Mouse (Mus musculus): ENCODE measurements around the gene Dph5.
"Not testable (repeated sequence)": the region's sequence is repeated elsewhere in the genome, so short reads cannot be mapped to it uniquely, and the experiment has no call there.

The Dph5 gene

DNA sequence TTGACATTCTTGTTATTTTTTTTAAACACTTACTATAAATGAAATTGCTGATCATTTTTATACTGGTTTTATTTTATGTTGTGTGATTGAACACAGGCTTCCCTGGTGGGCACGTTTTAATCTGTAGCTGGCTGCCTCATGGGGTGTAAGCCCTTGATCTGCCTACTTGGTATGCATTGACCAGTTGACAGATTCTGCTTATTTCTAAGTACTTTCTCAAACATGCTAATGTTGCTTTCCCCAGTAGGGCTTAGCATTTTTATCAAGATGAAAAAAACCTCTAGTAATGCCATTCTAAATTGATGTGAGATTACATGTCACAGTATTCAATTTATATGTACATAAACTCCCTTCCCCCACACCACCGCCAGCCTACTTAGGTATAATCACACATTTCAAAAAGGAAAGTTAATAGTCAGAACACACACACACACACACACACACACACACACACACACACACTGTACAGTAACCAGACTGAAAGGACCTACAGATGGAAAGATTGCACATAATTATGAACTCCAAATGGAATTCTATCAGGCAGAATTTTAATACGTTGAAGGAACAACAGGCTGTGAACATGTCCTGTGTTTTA lies 10.8 kb downstream of the Dph5 start:
- DNase-seq: no peak

GRCm38 (mm10) chr3:115902301-115902956 lies 14.8 kb downstream of the Dph5 start:
- DNase-seq: no peak

DNA sequence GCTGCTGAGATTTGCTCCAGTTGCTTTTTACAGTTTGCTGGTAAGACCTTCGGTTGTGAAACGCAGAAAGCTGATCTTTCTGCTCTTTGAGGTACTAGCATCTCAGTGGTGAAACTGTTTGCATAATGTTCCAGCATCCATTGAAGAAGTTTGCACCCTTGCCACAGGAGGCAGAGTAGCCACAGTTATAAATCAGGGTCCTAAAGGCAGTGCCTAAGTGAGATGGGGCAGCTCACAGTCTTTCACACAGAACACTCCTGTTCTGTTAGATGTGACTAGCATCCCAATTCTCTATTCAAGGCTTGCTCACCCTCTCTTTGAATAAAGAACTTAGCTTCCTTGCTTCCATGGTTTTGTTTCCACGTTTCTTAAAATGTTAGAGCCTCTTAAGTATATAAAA lies 17.4 kb downstream of the Dph5 start:
- DNase-seq: no peak

DNA sequence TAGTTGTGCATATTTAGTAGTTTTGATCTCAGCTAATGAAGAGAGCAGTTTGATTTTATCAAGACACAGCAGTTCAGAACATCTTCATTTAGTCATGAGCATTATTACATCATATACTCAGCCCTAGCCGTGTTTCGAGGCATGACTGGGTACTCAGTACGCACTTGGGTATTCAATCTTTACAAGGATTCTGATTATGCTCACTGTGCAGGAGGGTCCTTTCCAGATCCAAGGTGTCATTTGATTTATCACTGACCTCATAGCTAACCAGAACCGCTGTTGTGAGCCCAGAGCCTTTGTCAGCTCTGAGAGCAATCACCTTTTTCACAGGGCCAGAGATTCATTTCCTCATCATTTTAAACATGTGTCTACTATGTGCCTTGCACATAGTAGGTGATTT lies 17.9 kb downstream of the Dph5 start:
- DNase-seq: no peak

- DNase-seq: not testable (repeated sequence)
Measured at GRCm38 (mm10) chr3:115907406-115907805, 19.8 kb downstream of the Dph5 start.

- DNase-seq: peak; percentile 12 to 25
Measured at GRCm38 (mm10) chr3:115924401-115925190, 37.0 kb downstream of the Dph5 start.

DNA sequence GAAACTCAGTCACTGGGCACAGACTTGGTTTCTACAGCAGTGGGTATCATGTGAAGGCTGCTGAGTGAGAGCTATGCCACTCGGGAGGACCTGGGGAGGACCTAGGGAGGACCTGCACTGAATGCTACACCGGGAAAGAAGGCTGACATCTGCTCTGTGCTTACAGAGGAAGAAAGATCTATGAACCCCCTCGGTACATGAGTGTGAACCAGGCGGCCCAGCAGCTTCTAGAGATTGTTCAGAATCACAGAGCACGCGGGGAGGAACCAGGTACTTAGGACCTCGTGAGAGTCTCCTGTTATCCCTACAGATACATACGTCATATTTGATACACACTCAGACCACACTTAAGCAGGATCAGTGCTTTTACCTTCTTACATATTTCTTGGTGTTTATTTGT lies 38.9 kb downstream of the Dph5 start:
- DNase-seq: no peak

- DNase-seq: no peak
Measured at GRCm38 (mm10) chr3:115931701-115932100, 44.1 kb downstream of the Dph5 start.

DNA sequence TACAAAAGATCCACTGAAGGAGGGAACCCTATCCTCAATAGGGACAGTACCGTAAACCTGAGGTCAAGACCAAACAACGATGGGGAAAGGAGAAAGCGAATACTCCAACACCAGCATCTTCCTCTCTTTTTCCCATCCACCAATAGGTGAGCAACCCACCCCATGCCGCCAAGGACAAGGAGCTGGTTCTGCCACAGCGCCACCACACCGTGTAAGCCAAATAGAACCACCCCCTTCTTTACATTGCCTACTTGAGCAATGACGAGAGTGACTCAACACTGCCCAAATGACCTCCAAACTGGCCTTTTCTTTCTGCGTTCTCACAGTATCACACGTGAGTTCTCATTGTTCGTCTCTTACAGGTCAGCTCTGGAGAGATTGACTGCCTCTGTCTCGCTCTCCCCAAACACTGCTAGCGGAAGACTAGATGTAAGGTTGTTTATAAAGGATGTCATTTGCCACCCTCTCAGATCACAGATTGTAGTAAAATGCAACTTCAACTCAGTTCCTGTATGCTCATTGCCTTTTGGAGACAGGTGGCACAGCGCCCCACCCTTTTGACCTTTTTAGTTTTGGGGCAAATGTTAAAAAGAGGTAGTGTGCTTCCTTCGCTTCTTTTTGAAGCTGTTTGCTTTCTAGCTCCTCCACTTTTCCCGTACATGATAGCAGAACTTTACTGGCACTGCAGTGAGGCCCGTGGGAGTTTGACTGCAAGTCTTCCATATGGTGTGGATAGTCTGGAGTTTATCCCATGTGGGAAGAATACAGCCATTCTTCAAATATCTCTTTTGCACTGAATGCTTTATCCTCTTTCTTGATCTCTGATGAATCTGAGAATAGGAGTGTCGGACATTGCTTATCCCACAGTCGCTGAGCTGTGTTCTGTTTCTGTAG lies 45.9 kb downstream of the Dph5 start:
- DNase-seq: no peak

- DNase-seq: peak; percentile 32 to 80
Measured at GRCm38 (mm10) chr3:115936734-115937599, 49.3 kb downstream of the Dph5 start.

- DNase-seq: no peak
Measured at GRCm38 (mm10) chr3:115937807-115938206, 50.2 kb downstream of the Dph5 start.

DNA sequence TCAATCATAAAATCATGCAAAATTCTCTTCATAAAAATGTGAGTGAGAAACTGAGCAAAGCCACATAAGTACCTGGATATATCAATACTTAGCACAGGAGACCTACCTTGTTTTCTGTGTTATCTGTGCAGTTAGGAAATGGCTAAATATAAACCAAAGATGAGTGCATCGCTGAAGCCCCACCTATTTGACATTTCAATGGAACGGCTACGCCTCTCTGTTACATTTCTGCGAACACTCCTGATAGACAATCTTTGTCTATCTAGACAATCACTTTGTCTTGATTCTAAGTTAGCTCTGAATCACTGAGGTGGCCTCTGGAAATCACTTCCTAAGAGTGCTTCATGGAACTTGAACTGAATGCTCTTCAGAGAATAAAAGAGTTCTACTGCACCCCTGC lies 52.9 kb downstream of the Dph5 start:
- DNase-seq: no peak

- no peak for DNase-seq
Measured at GRCm38 (mm10) chr3:115941464-115941863, 53.8 kb downstream of the Dph5 start.

- DNase-seq: no peak
Measured at GRCm38 (mm10) chr3:115944376-115944775, 56.7 kb downstream of the Dph5 start.

DNA sequence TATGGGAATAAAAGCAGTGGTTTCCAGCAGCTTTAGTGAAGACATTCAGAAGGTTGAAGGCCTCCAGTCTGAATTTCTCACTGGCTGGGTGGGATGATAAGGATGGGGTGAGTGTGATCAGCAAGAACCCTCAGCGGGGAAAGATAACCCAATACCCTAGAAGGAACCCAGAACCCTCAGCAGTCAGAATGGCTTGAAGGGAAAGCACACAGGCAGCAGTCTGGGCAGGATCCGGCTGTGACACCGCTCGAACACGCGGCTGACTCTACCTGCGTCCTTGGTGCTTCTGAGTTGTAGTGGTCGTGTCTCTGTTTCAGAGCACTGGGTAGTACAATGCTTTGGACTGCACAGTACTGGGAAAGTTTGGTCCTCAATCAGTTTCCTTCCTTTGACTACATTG lies 58.6 kb downstream of the Dph5 start:
- DNase-seq: no peak

DNA sequence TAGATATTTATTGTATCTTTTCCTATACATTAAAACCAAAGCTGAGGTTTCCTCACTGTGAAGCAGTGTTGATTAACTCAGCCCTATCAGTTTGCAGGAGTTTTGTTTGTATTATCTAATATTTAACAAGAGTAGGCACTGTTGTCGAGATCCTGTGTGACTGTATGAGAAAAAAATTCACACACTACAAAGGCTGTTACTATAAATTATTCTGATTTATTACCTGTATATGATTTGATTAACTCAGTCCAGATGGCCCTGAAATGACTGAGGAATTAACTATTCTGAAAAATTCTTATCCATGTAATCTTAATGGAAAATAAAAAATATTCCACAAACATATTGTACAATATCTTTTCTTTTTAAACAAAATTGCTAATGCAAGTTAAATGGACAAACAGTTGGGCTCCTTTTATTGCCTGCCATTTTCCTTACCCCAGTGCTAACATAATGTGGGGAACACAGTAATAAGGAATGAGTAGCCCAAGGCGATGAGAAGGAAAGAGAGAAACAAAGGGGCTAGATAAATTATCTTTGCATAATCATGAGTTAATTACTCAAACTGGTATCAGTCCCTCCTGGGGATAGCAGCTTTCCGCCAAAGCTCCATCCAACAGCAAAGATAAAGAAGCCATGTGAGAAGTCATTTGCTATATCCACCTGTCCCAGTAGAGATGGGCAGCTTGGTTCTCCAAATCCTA lies 61.7 kb downstream of the Dph5 start:
- no peak for DNase-seq

- DNase-seq: no peak
Measured at GRCm38 (mm10) chr3:115949921-115950877, 62.6 kb downstream of the Dph5 start.

DNA sequence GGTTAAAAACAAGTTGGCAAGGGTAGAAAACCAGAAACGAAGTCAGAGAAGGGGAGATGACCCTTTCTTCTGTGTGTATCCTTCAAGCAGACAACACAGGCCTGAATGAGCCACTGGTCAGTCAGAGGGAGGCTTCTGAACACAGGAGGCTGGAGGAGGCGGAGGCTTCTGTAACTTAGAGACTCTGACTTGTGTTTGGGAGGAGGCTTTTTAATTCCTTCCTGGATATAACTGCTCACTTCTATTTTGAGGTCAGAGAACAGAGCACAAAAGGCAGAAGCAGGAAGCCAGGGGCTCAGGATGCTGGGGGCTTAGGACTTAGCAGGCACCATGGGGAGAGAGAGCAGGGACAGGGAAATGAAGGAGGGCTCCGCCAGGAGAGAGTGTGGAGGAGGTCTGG lies 63.6 kb downstream of the Dph5 start:
- peak; percentile 7 to 18 for DNase-seq

DNA sequence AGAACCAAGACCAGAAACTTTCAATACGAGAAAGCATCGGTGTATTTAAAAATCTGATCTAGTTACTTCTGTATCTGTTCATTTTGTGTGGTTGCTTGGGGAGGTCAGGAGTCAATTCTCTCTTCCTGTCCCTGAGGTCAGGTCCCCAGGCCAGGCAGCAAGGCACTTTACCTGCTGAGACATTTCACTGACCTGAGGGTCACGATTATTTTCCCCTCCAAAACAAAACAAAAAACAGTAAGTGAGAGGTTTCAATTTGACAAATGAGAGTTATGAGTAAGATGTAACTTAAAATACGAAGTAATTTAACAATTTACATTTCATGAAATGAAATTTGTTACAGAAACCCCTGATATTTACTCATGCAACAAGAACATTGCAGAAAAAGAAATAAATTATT lies 64.7 kb downstream of the Dph5 start:
- no peak for DNase-seq

GRCm38 (mm10) chr3:115953088-115953487 lies 65.5 kb downstream of the Dph5 start:
- DNase-seq: no peak
